Mouse (Mus musculus): ENCODE measurements around the gene Actl11.

DNA sequence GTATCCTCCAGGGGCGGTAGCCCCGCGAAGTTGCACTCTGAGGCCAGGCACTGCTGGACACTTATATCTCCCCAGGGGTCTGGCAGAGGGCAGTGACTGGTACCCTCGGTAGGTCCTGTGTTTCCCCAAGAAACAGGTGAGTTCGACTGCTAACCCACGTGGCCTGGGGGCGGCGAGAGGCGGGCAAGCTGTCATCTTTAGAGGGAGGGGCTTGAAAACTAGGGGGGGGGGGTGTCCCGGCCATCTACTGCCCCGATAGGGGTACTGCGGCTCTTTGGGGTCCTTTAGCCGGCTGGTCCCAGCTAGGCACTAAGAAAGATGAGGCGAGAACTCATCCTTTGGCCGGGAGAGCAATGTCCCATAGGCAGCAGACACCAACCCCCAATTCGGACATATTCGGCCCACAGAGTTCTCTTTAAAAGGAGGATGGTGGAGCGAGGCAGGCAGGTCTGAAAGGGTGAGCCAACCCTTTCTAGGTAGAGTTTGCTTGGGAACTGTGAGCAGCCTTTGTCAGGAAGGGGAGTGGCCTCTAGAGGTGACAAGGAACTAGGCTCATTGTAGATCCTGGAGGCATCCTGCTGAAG lies 39.9 kb upstream of the Actl11 start:
- TF ChIP-seq CTCF (IDR thresholded peaks at IDR 0.05; ENCODE audit: insufficient read depth, low read length) (no peak), POLR2A (IDR thresholded peaks at IDR 0.05; ENCODE audit: borderline replicate concordance, extremely low read depth, low read depth, low read length) (no peak)

Data from lung, adult 2 months (tissue).